Mouse (Mus musculus) duodenum, adult 2 months (tissue): ENCODE measurements around the gene Amigo3. TPM values are rescaled to one million over a fixed set of nuclear protein-coding genes. Genes with fewer than 3 reads are reported as not detected.

Experiments
- polyA plus RNA-seq: library from polyadenylated mRNA; depleted of rRNA; stranded (reverse); fragments of >200 nt; gene quantifications from 2 replicates; pipeline ENCODE4 v1.2.3, GENCODE M21; 2012; ENCODE audit warnings: low replicate concordance; rRNA removed

Gene Amigo3
- polyA plus RNA-seq, result 8.7 and 13.0 TPM in 2 replicates

DNA sequence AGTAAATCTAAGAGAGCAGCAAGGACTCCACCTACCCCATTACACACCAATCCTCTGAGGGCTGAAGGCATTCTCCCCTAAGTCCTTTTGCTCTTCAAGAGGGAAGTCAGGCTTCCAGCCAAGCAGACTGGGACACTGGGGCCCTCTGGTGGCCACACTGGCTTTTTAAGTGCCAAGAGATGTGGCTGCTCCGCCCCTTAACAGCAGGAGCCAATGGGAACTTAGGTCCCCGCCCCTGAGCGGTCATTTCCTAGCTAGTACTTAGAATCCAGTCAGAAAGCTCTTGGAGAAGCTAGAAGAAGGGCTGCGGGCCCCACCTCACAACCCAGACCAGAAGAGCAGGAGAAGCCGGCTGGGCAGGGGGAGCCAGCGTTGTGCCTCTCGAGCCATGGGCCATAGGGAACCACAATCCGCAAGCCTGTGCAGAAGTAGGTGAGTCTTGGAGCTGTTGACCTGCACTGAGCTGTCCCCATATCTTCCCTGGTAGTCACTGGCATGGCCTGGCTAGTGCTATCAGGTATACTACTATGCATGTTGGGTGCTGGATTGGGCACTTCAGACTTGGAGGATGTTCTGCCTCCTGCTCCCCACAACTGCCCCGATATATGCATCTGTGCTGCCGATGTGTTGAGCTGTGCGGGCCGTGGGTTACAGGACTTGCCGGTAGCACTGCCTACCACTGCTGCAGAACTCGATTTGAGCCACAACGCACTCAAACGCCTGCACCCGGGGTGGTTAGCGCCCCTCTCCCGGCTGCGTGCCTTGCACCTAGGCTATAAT lies at the start of gene Amigo3:
Gene Amigo3, plus strand, starts transcription at position 275 of the 780 bp plus-strand sequence.

DNA sequence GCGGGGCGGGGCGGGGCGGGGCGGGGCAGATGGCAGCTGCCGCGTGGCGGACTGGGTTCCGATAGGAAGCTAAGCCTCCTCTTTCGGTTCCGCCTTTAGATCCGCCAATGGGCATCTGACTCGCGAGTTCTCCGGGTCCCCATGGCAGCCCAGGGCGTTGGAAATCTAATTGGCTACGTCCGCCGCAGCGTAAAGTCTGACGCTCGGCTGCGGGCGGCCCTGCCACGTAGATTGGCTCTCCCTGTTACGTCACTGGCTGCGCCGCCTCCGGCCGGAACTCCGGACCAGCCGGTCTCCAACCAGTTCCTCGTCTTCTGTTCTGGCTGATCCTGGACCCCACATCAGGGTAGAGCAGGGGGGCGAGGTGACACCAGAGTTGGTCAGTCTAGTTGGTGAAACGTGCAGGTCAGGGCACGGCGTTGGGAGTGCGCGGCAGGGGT lies 3.9 kb upstream of the Amigo3 start, which contains the start of gene Gmppb:
Gene Gmppb, plus strand, starts transcription at position 227 of the 440 bp plus-strand sequence.

DNA sequence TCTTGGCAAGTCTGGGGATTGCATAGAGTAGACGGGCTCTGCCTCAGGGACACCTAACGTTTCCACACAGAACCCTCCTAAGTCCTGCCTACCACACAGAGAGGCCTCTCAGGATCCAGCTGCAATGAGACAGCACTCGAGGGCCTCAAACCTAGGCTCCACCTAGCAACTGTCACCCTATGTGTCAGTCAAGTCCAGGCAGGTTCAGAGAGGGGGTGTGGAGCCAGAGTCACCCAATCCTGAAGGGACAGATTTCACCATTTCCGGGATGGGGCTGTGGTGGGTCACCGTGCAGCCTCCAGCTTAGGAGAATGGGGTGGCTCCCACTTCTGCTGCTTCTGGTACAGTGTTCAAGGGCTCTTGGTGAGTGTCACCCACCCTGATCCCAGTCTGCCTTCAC lies 27.2 kb downstream of the Amigo3 start, which contains the start of gene Mst1:
Gene Mst1, plus strand, starts transcription at position 269 of the 400 bp plus-strand sequence.

DNA sequence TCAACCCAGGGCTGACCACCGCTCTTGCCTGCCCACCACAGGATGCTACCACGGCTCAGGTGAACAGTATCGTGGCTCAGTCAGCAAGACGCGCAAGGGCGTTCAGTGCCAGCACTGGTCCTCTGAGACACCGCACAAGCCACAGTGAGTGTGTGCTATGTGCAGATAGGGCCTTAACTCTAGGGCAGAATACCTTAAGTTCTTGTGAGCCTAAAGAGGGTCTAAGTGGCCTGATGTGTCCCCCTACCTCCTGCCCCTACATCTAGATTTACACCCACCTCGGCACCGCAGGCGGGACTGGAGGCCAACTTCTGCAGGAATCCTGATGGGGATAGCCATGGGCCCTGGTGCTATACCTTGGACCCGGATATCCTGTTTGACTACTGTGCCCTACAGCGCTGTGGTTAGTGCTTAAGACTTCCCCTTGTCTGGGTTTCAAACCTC lies 30.1 kb downstream of the Amigo3 start, which contains the start of gene Rnf123:
Gene Rnf123, minus strand, starts transcription at position 359 of the 444 bp plus-strand sequence.

DNA sequence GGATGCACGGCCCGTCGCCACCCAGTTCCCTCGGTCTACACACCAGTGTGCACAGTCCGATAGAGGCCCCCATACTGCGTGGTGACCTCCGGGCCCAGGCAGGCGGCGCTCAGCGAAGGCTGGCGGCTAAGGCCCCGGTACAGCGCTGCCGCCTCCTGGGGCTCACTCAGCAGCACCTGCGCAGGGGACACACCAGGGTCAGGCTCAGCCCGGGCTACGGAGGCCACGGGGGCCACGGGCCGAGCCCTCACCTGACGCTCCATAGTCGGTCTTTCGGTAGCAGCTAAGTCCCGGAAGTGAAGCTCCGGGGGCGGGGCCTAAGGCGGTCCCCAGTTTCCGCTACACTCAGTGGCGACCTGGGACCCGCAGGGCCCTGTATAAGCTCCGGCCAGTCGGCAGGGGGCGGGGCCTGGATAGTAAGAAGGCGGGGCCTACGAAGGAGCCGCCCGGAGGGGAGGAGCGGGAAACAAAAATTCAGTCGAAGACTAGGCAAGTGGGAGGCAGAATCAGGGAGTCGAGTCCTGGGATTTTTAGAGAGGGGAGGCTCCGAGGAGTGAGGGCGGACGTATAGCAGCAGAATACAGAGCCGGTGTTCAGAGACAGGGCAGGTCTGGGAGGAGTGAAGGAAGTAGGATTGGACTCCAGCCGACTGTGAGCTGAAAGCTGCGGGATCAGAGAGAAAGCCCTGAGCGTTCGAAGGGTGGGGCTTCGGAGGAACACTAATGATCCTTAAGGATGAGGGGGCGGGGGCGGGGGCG lies 41.4 kb downstream of the Amigo3 start, which contains the start of gene Apeh:
Gene Apeh, minus strand, starts transcription at position 423 of the 758 bp plus-strand sequence.

Other genes starting within 250 kb of the Amigo3 start
- gene Rbm6, start 179.9 kb upstream of the Amigo3 start, polyA plus RNA-seq, result 4.0 and 9.6 TPM in 2 replicates
- 76.5 and 135 TPM in 2 replicates for gene Mon1a, start 165.0 kb upstream of the Amigo3 start, polyA plus RNA-seq
- gene Mst1r, start 146.3 kb upstream of the Amigo3 start, polyA plus RNA-seq, result 51.2 and 56.0 TPM in 2 replicates
- not detected in 2 replicates for gene Actl11, start 124.7 kb upstream of the Amigo3 start, polyA plus RNA-seq
- not detected in 2 replicates for gene Camkv, start 117.5 kb upstream of the Amigo3 start, polyA plus RNA-seq
- 1.8 and 4.1 TPM in 2 replicates for gene Traip, start 103.0 kb upstream of the Amigo3 start, polyA plus RNA-seq
- 66.2 and 118 TPM in 2 replicates for gene Uba7, start 77.7 kb upstream of the Amigo3 start, polyA plus RNA-seq
- gene Gm20661, start 70.1 kb upstream of the Amigo3 start, polyA plus RNA-seq, result not detected in 2 replicates
- 3.2 and 4.2 TPM in 2 replicates for gene Inka1, start 67.3 kb upstream of the Amigo3 start, polyA plus RNA-seq
- 0.39 and 1.5 TPM in 2 replicates for gene Cdhr4, start 60.7 kb upstream of the Amigo3 start, polyA plus RNA-seq
- gene Gm20662, start 56.8 kb upstream of the Amigo3 start, polyA plus RNA-seq, result 0.49 and 0.52 TPM in 2 replicates
- gene Ip6k1, start 50.7 kb upstream of the Amigo3 start, polyA plus RNA-seq, result 74.7 and 154 TPM in 2 replicates
- 33.3 and 55.9 TPM in 2 replicates for gene Gmppb, start 3.9 kb upstream of the Amigo3 start, polyA plus RNA-seq
- 0.20 and 0.81 TPM in 2 replicates for gene Mst1, start 27.3 kb downstream of the Amigo3 start, polyA plus RNA-seq
- 64.7 and 87.5 TPM in 2 replicates for gene Rnf123, start 30.2 kb downstream of the Amigo3 start, polyA plus RNA-seq
- gene Apeh, start 41.4 kb downstream of the Amigo3 start, polyA plus RNA-seq, result 154 and 221 TPM in 2 replicates
- 1.1 and 2.0 TPM in 2 replicates for gene Bsn, start 137.2 kb downstream of the Amigo3 start, polyA plus RNA-seq
- gene Dag1, start 210.8 kb downstream of the Amigo3 start, polyA plus RNA-seq, result 33.9 and 55.4 TPM in 2 replicates
- gene Nicn1, start 237.3 kb downstream of the Amigo3 start, polyA plus RNA-seq, result 2.2 and 4.8 TPM in 2 replicates
- 0.47 and 2.3 TPM in 2 replicates for gene Amt, start 243.7 kb downstream of the Amigo3 start, polyA plus RNA-seq